Mouse (Mus musculus) right cerebral cortex, adult 2 months (tissue): ENCODE data around the gene Hint1.

Experiments
- DNase-seq, 2 experiments: peaks; one replicate each; pipeline ENCODE4 v3.0.0; 2021 to 2022; ENCODE audit warnings: low spot score in 2 of 2

The Hint1 gene

DNA sequence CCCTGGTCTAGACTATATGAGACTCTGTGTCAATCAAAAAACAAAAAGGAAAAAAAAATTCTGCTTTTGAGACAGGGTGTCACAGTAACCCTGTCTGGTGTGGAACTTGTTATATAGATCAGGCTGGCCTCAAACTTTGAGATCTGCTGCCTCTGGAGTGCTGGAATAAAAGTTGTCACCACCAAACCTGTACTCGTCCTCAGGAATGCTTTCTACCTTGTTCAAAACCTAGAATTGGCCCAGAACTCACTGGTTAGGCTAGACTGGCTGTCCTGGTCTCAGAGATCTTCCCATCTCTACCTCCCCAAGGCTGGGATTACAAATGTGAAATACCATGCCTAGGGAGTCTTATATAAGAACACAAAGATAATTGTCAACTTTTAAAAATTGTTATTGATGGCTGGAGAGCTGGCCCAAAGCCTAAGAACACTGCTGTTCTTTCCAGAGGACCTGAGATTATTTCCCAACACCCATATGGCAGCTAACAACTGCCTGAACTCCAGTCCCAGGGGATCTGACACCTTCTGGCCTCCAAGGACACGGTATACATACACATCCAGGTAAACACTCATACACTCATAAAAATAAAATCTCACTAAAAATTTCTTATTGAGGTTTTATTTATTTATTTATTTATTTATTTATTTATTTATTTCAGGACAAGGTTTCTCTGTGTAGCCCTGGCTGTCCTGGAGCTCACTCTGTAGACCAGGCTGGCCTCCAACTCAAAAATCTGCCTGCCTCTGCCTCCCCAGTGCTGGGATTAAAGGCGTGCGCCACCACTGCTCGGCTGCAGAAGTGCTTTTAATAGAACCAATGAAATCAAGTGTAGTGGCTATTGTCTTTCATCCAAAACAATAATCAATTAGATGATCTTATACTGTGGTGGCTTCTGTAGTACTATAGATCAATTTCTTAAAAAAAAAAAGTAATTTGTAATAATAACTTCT is 4.4 kb upstream of the Hint1 start:
- DNase-seq = no peak

- DNase-seq = peak; percentile 69 to 85
Measured at GRCm38 (mm10) chr11:54862621-54863520, 3.3 kb upstream of the Hint1 start.

- DNase-seq = no peak
Measured at GRCm38 (mm10) chr11:54865330-54866085, 675 bp upstream of the Hint1 start.

DNA sequence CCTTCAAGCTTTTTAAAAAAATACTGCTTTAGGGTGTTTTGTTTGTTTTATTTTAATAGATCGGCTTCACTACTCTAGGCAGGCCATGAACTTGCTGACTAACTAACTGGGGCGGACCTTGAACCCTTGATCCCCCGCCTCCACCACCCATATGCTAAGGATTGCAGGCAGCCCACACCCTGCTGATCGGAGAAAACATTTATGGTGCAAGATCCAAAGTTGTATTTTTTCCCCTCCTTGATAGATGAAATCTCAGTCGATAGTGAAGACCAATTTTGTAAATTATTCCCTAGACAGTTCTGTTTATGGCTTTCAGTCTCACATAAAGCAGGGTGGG is 834 bp downstream of the Hint1 start:
- DNase-seq = peak; percentile 40 to 43

- no peak for DNase-seq
Measured at GRCm38 (mm10) chr11:54867903-54868434, 1.8 kb downstream of the Hint1 start.

- no peak for DNase-seq
Measured at GRCm38 (mm10) chr11:54868445-54868844, 2.3 kb downstream of the Hint1 start.

- no peak for DNase-seq
Measured at GRCm38 (mm10) chr11:54869318-54869717, 3.1 kb downstream of the Hint1 start.

- DNase-seq = no peak
Measured at GRCm38 (mm10) chr11:54871831-54872537, 5.8 kb downstream of the Hint1 start.

GRCm38 (mm10) chr11:54876031-54876430 is 9.8 kb downstream of the Hint1 start:
- no peak for DNase-seq

- no peak for DNase-seq
Measured at GRCm38 (mm10) chr11:54878893-54879292, 12.7 kb downstream of the Hint1 start.

DNA sequence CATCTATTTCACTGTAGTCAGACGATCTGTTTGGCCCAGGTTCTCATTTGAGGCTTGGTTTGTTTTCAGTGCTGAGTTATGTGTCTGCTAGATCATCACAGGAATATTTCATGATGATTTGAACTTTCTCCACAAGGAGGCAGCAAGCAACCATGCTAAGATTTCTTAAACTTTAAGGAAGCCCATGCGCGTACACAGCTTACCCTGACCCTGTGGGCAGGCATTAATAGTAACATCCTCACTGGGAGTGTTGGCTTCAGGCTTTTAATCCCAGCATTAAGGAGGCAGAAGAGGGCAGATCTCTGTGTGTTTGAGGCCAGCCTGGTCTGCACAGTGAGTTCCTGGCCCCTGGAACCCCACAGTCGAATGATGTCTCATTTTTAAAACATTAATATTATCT is 13.3 kb downstream of the Hint1 start:
- peak in 1 of 2 experiments; percentile 67 for DNase-seq

DNA sequence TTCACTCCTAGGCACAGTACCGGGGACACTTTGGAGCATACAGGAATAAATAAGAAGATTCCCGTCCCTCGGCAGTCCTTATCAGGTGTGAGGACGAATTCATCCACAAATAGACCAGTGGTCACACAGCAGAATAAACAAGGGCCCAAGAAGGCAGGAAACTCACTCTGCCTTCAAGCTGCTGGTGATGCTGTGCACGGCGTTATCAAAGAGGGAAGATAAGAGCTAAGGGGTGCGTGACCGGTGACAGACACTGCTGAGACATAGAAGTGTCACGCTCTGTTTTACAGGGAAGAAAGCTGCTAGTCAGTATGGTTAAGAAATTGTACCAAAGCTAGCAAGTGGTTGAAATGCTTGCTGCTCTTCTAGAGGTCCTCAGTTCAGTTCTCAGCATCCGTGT is 13.7 kb downstream of the Hint1 start:
- DNase-seq = no peak

DNA sequence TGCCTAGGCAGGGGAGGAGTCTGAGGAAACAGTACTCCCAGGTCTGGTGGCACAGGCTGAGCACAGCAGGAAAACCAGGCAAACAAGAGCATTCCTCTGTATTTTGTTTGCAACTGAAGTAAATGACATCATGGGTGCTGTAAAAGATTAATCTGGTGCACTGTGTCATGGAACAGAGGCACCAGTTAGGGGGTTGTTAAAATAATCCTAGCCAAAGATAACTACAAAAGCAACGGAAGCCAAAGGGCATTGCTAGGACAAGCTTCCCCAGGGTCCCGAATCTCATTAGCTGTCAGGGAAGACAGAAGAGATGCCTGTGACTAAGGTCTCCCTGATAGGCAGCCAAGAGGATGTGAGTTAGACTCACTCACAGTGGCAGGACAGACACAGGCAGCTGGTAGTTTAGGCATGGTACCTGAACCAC is 14.9 kb downstream of the Hint1 start:
- no peak for DNase-seq

- no peak for DNase-seq
Measured at GRCm38 (mm10) chr11:54882671-54883070, 16.5 kb downstream of the Hint1 start.

DNA sequence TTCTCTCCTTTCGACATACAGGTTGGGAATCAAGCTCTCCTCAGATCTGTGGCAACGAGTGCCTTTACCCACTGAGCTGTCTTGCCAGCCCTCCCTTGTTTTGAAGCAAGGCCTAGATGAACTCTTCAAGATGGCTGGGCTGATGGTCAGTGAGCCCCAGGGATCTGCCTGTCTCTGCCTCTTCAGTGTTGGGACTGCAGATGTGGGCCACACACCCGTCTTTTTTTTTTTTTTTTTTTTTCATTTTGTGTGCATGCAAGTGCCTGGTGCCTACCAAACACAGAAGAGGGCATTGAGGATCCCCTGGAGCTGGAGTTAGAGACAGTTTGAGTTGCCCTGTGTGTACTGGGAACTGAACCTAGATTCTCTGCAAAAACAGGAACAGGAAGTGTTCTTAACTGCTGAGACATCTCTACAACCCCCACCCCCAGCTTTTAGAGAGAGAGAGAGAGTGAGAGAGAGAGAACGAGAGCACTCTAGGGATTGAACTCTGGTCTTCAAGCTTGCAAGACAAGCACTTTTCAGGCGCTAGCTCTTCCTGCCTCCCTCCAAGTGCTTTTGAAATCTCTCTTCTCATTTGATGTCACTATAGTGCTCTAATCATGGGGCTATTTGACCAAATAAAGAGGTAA is 18.1 kb downstream of the Hint1 start:
- no peak for DNase-seq

DNA sequence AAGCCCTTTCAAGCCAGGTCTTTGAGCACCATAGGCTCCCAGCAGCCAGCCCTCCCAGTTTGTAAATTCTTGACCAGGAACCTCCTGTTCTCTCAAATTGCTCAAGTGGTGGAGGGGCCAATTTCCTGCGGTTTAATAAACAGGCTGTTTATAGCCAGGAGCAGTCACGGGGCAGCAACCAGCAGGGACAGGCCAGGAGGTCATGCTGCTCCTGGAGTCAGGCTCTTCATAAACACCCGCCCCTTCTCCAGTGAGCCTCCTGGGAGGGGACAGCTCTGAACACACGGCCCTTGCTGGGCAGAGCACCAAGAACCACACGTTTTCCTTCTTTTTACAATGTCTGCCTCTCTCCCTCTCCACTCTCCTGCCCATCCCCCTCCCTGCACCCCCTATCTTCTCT is 18.8 kb downstream of the Hint1 start:
- no peak for DNase-seq

DNA sequence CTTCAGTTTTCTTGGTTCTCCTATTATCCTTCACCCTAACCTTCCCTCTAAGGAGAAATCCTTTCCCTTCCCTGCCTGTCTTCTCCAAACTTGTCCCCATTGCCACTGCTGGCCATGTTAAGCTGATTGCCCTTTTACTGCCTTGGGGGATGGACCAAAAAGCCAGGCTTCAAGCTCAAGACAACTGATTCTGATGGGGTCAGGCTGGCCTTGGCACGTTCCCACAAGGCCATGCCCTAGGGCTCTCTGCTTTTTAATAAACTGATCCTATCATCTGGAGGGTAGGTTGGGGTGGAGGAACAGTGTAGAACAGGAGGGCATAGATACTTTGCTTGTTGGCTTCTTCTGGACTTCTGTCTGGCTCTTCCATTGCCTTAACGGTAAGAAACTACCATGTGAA is 19.2 kb downstream of the Hint1 start:
- DNase-seq = no peak

DNA sequence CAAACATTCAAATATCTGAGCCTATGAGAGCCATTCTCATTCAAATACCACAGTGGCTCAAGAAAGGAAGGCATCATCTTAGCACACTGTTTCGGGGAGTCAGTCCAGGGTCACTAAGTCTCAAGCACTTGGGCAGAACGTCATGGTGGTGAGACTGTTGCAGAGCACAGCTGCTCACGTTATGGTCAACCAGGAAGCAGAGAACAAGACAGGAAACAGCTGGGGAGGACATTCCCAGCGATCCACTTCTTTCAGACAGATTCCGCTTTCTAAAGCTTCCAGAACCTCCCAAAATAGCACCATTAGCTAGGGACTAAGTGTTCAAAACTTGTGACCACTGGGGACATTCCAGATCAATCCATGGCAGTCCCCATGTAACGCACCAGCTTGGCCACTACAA is 21.7 kb downstream of the Hint1 start:
- DNase-seq = no peak

- no peak for DNase-seq
Measured at GRCm38 (mm10) chr11:54891341-54891740, 25.2 kb downstream of the Hint1 start.

- no peak for DNase-seq
Measured at GRCm38 (mm10) chr11:54892091-54892490, 25.9 kb downstream of the Hint1 start.

DNA sequence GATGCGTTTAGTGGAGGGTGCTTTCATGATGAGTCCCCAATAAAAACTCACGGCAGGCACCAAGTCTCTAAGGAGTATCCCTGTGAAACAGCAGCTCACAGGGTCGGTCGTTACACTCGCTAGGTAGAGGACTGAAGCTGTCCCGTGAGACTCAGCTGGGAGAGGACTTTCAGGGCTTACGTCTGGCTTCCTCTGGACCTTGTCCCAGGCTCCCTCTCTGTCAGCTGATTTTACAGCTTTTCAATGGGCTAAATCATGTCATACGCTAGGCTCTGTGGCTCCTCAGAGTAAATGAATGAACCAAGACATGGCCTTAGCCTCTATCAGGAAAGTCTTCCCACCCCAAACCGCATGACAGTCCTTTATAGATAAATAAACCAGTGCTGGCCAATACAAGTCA is 28.4 kb downstream of the Hint1 start:
- DNase-seq = no peak
